Mouse (Mus musculus) midbrain, embryonic 15.5 days (tissue): ENCODE data around the gene Aldh6a1. TPM values are rescaled to one million over a fixed set of nuclear protein-coding genes. Genes with fewer than 3 reads are reported as not detected.

Source experiments
- ATAC-seq: fragments of 200-750 bp; cut with Nextera tagmentation; replicated peaks from 2 replicates; pipeline ENCODE4 v1.8.0; 2017; ENCODE audit warnings: moderate TSS enrichment
- H3K27ac ChIP-seq: fragments of 300-500 bp; sonication (generic); 2 replicates; pipeline ENCODE4 v1.5.1; 2015; ENCODE audit warnings: mild to moderate bottlenecking, inconsistent platforms
- H3K27me3 ChIP-seq: fragments of 300-500 bp; sonication (generic); replicated peaks from 2 replicates; pipeline ENCODE4 v1.6.1; 2015; ENCODE audit warnings: inconsistent platforms
- H3K36me3 ChIP-seq: fragments of 300-500 bp; sonication (generic); replicated peaks from 2 replicates; pipeline ENCODE4 v1.6.1; 2015; ENCODE audit warnings: inconsistent platforms
- H3K4me1 ChIP-seq: fragments of 300-500 bp; sonication (generic); 2 replicates; pipeline ENCODE4 v1.6.1; 2015; ENCODE audit warnings: inconsistent platforms
- H3K4me2 ChIP-seq: fragments of 300-500 bp; sonication (generic); 2 replicates; pipeline ENCODE4 v1.6.1; 2015; ENCODE audit warnings: inconsistent platforms, mild to moderate bottlenecking, moderate library complexity
- H3K4me3 ChIP-seq: fragments of 300-500 bp; sonication (generic); 2 replicates; pipeline ENCODE4 v1.5.1; 2015; ENCODE audit warnings: mild to moderate bottlenecking, inconsistent platforms
- H3K9ac ChIP-seq: fragments of 300-500 bp; sonication (generic); 2 replicates; pipeline ENCODE4 v1.6.1; 2015; ENCODE audit warnings: mild to moderate bottlenecking, inconsistent platforms
- H3K9me3 ChIP-seq: fragments of 300-500 bp; sonication (generic); 2 replicates; pipeline ENCODE4 v1.6.1; 2016; ENCODE audit warnings: inconsistent platforms
- whole genome bisulfite sequencing: fragments of 180-500 bp; shearing (Covaris S2); methylation state at CpG from one replicate; pipeline ENCODE4 v1.1.7; 2015; ENCODE audit warnings: mixed read lengths; 5-methylcytosine and 5-hydroxymethylcytosine counted together
- polyA plus RNA-seq: library from polyadenylated mRNA; unstranded; fragments of >200 nt; fragmentation: Nextera tagmentation; extraction: Ambion mirVana; gene quantifications from 2 replicates; pipeline ENCODE4 v1.2.1, GENCODE M21; 2015

Aldh6a1 gene
- 29.7 and 30.8 TPM in 2 replicates for polyA plus RNA-seq

- Histone ChIP-seq H3K9me3 (no peaks in the 10 kb centered on the region), H3K36me3 (no peaks in the 10 kb centered on the region), H3K27ac (peak within 1 kb of the TSS; percentile 77), H3K4me1 (peaks cover 25% of the 10 kb centered on the region), H3K9ac (peak within 1 kb of the TSS; percentile 70), H3K4me3 (peak within 1 kb of the TSS; percentile 73), H3K4me2 (peak within 1 kb of the TSS; percentile 96), H3K27me3 (no peaks in the 10 kb centered on the region)
- under 1% methylated on average over 49 of the region's 49 CpGs for WGBS
- ATAC-seq, result peak; percentile 98
Observed at GRCm38 (mm10) chr12:84450718-84451646, at the start of gene Aldh6a1, which contains the start of gene Lin52. Gene Aldh6a1 (minus strand): TSS chr12:84451004. Gene Lin52 (plus strand): TSS chr12:84451422.

- Histone ChIP-seq H3K4me3 (no peak overlapping the region), H3K4me2 (no peak overlapping the region), H3K27ac (no peak overlapping the region), H3K36me3 (no peaks in the 10 kb centered on the region), H3K27me3 (no peaks in the 10 kb centered on the region), H3K9ac (no peak overlapping the region), H3K4me1 (peaks cover 17% of the 10 kb centered on the region), H3K9me3 (no peaks in the 10 kb centered on the region)
- ATAC-seq, result no peak
- 89% methylated on average over 1 of the region's 1 CpGs for WGBS
Observed at GRCm38 (mm10) chr12:84496795-84497194, 46.0 kb upstream of the Aldh6a1 start.

- H3K9me3 ChIP-seq, result no peaks in the 10 kb centered on the region
- H3K4me2 ChIP-seq, result 0 out of 2 replicates have a peak overlapping the region, but pooled peaks have one; percentile 3
- peak overlapping the region; percentile 2; the same call in 1 of the 2 replicates for H3K27ac ChIP-seq
- 0 out of 2 replicates have a peak, but pooled peaks cover 6% of the 10 kb centered on the region for H3K27me3 ChIP-seq
- H3K4me3 ChIP-seq, result no peak overlapping the region
- peak; percentile 82 for ATAC-seq
- peaks cover 9% of the 10 kb centered on the region; the same call in 1 of the 2 replicates for H3K4me1 ChIP-seq
- H3K9ac ChIP-seq, result no peak overlapping the region
- 17% methylated on average over 8 of the region's 8 CpGs for WGBS
- H3K36me3 ChIP-seq, result no peaks in the 10 kb centered on the region
Observed at GRCm38 (mm10) chr12:84487324-84488056, 36.7 kb upstream of the Aldh6a1 start.

- ATAC-seq, result no peak
- WGBS, result 87% methylated on average over 14 of the region's 14 CpGs
- H3K9me3 ChIP-seq, result no peaks in the 10 kb centered on the region
Observed at GRCm38 (mm10) chr12:84482778-84483585, 32.2 kb upstream of the Aldh6a1 start.

GRCm38 (mm10) chr12:84481251-84481650, 30.4 kb upstream of the Aldh6a1 start:
- H3K27me3 ChIP-seq, result no peaks in the 10 kb centered on the region

More at GRCm38 (mm10) chr12:84482778-84483585, 32.2 kb upstream of the Aldh6a1 start:
- Histone ChIP-seq H3K9ac (no peak overlapping the region), H3K27me3 (no peaks in the 10 kb centered on the region), H3K4me2 (no peak overlapping the region), H3K4me3 (no peak overlapping the region), H3K36me3 (no peaks in the 10 kb centered on the region), H3K4me1 (peaks cover 9% of the 10 kb centered on the region; the same call in 1 of the 2 replicates), H3K27ac (no peak overlapping the region)

GRCm38 (mm10) chr12:84478937-84479336, 28.1 kb upstream of the Aldh6a1 start:
- H3K4me2 ChIP-seq, result no peak overlapping the region
- H3K4me3 ChIP-seq, result no peak overlapping the region
- H3K27ac ChIP-seq, result no peak overlapping the region
- H3K9me3 ChIP-seq, result no peaks in the 10 kb centered on the region
- no peaks in the 10 kb centered on the region; the same call in 1 of the 2 replicates for H3K36me3 ChIP-seq
- H3K9ac ChIP-seq, result no peak overlapping the region
- 93% methylated on average over 7 of the region's 7 CpGs for WGBS
- no peaks in the 10 kb centered on the region for H3K27me3 ChIP-seq
- no peak for ATAC-seq
- H3K4me1 ChIP-seq, result no peaks in the 10 kb centered on the region

More at GRCm38 (mm10) chr12:84481251-84481650, 30.4 kb upstream of the Aldh6a1 start:
- 75% methylated on average over 2 of the region's 2 CpGs for WGBS
- no peak overlapping the region for H3K4me3 ChIP-seq
- H3K9ac ChIP-seq, result no peak overlapping the region
- no peaks in the 10 kb centered on the region for H3K4me1 ChIP-seq
- no peaks in the 10 kb centered on the region for H3K36me3 ChIP-seq
- ATAC-seq, result no peak
- no peak overlapping the region for H3K4me2 ChIP-seq
- H3K9me3 ChIP-seq, result no peaks in the 10 kb centered on the region
- H3K27ac ChIP-seq, result no peak overlapping the region

GRCm38 (mm10) chr12:84468701-84469100, 17.9 kb upstream of the Aldh6a1 start:
- no peak overlapping the region for H3K4me3 ChIP-seq
- WGBS, result 0% methylated on average over 1 of the region's 1 CpGs
- no peak overlapping the region for H3K9ac ChIP-seq
- H3K4me2 ChIP-seq, result no peak overlapping the region
- no peaks in the 10 kb centered on the region for H3K27me3 ChIP-seq
- no peaks in the 10 kb centered on the region for H3K9me3 ChIP-seq
- H3K4me1 ChIP-seq, result no peaks in the 10 kb centered on the region
- ATAC-seq, result no peak
- no peak overlapping the region for H3K27ac ChIP-seq
- peaks cover 4% of the 10 kb centered on the region; the same call in 1 of the 2 replicates for H3K36me3 ChIP-seq

GRCm38 (mm10) chr12:84462856-84463255, 12.1 kb upstream of the Aldh6a1 start:
- no peak overlapping the region for H3K4me3 ChIP-seq
- H3K9me3 ChIP-seq, result no peaks in the 10 kb centered on the region
- H3K27me3 ChIP-seq, result no peaks in the 10 kb centered on the region
- no peak overlapping the region for H3K4me2 ChIP-seq
- no peak for ATAC-seq
- no peak overlapping the region for H3K27ac ChIP-seq
- no peak overlapping the region for H3K9ac ChIP-seq
- WGBS, result 89% methylated on average over 3 of the region's 3 CpGs
- peaks cover 31% of the 10 kb centered on the region for H3K36me3 ChIP-seq
- H3K4me1 ChIP-seq, result no peaks in the 10 kb centered on the region

GRCm38 (mm10) chr12:84461416-84461815, 10.6 kb upstream of the Aldh6a1 start:
- Histone ChIP-seq H3K36me3 (peaks cover 34% of the 10 kb centered on the region), H3K27ac (no peak overlapping the region), H3K27me3 (no peaks in the 10 kb centered on the region), H3K9me3 (no peaks in the 10 kb centered on the region), H3K9ac (no peak overlapping the region), H3K4me1 (no peaks in the 10 kb centered on the region), H3K4me2 (no peak overlapping the region), H3K4me3 (no peak overlapping the region)
- 94% methylated on average over 5 of the region's 5 CpGs for WGBS
- ATAC-seq, result no peak

- 67% methylated on average over 1 of the region's 1 CpGs for WGBS
- H3K9me3 ChIP-seq, result no peaks in the 10 kb centered on the region
- H3K9ac ChIP-seq, result no peak overlapping the region
- H3K27ac ChIP-seq, result no peak overlapping the region
- no peaks in the 10 kb centered on the region for H3K4me1 ChIP-seq
- no peak overlapping the region for H3K4me2 ChIP-seq
- no peaks in the 10 kb centered on the region for H3K27me3 ChIP-seq
- H3K4me3 ChIP-seq, result no peak overlapping the region
- ATAC-seq, result no peak
- peaks cover 34% of the 10 kb centered on the region for H3K36me3 ChIP-seq
Observed at GRCm38 (mm10) chr12:84459845-84460244, 9.0 kb upstream of the Aldh6a1 start.

GRCm38 (mm10) chr12:84456911-84457310, 6.1 kb upstream of the Aldh6a1 start:
- Histone ChIP-seq H3K4me3 (no peak overlapping the region), H3K9me3 (no peaks in the 10 kb centered on the region), H3K4me1 (peaks cover 13% of the 10 kb centered on the region), H3K27ac (no peak overlapping the region), H3K4me2 (no peak overlapping the region), H3K27me3 (no peaks in the 10 kb centered on the region), H3K9ac (no peak overlapping the region), H3K36me3 (peaks cover 21% of the 10 kb centered on the region)
- ATAC-seq, result no peak
- WGBS, result 88% methylated on average over 3 of the region's 3 CpGs
